In the genomic region with DNA sequence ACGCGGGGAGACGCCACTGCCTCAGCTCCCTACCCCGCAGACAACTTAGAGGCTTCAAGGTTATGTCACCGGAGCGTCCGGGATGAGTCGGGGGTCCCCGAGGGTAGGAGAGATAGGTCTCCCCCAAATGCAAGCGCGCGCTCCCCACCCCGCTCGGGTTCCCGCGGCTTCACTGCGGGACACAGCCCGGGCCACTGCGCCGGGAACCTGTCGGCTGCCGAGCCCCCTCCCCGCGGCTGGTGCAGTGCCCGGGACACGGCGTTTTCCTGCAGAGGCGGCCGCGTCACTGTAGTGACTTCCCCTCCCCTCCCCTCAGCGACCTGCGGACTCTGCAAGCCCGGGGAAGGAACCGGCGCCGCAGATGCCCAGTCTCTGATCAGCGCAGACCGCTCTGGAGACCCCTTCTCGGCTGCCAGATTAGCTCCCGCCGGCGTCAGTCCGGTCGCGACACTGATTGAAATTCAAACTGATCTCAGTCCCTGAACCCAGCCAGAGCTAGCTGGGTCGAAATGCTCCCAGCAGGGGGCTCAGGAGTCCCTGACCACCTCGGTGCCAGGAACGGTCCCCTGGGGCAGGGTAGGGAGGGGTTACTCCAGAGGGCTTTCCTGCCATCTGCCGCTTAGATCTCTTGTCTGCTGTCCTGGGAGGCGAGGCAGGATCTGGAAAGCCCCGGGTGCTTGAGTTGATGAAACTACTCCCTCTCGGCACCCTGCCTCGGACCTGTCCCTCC, we compare ENCODE assay signal across 8 mouse cellular contexts. TPM values are rescaled to one million over a fixed set of nuclear protein-coding genes. Genes with fewer than 3 reads are reported as not detected.
A peak's percentile ranks its signal among the peaks of the same experiment; 100 is the strongest.
DNase-seq lines count a peak whose midpoint lies in the region; ATAC-seq and TF ChIP-seq lines count a peak whose summit lies in the region.

No protein-coding gene starts in this region.

- peak; percentile 61 for ATAC-seq in hindbrain, embryonic 16.5 days
- ATAC-seq in liver, embryonic 11.5 days (replicated peaks; ENCODE audit: low FRiP score): no peak

- H3K9ac ChIP-seq in hindbrain, embryonic 16.5 days (ENCODE audit: low read depth, low read length): peak overlapping the region; percentile 76
- no peak overlapping the region for H3K9ac ChIP-seq in liver, embryonic 11.5 days (ENCODE audit: low read depth, low read length)

- peak overlapping the region; percentile 100 for H3K4me2 ChIP-seq in hindbrain, embryonic 16.5 days (ENCODE audit: low read length)
- peak overlapping the region; percentile 76 for H3K4me2 ChIP-seq in liver, embryonic 11.5 days
- peak overlapping the region; percentile 92 for H3K4me2 ChIP-seq in myocyte (ENCODE audit: low read depth)

- no peaks in the 10 kb centered on the region for H3K36me3 ChIP-seq in hindbrain, embryonic 16.5 days (ENCODE audit: control insufficient read depth, insufficient read depth, low read length)
- no peaks in the 10 kb centered on the region for H3K36me3 ChIP-seq in liver, embryonic 11.5 days (ENCODE audit: control insufficient read depth, insufficient read depth, low read length)
- no peaks in the 10 kb centered on the region for H3K36me3 ChIP-seq in myocyte (ENCODE audit: control insufficient read depth, insufficient read depth)
- H3K36me3 ChIP-seq in thymus, adult 2 months (ENCODE audit: control insufficient read depth, insufficient read depth, low read length): no peaks in the 10 kb centered on the region

- peaks cover 30% of the 10 kb centered on the region for H3K4me1 ChIP-seq in hindbrain, embryonic 16.5 days (ENCODE audit: control insufficient read depth, insufficient read depth, low read depth, low read length)
- H3K4me1 ChIP-seq in liver, embryonic 11.5 days (replicated peaks; ENCODE audit: control insufficient read depth, insufficient read depth, low read length): 0 out of 2 replicates have a peak, but pooled peaks cover 2% of the 10 kb centered on the region
- H3K4me1 ChIP-seq in thymus, adult 2 months (replicated peaks; ENCODE audit: control insufficient read depth, insufficient read depth, low read length): peaks cover 13% of the 10 kb centered on the region

- WGBS in hindbrain, embryonic 16.5 days: 0% methylated on average over 45 of the region's 53 CpGs
- WGBS in liver, embryonic 11.5 days: 1% methylated on average over 53 of the region's 53 CpGs
- 1% methylated on average over 53 of the region's 53 CpGs for WGBS in thymus, adult 2 months

- H3K79me2 ChIP-seq in myocyte (ENCODE audit: control insufficient read depth, insufficient read depth): no peaks in the 10 kb centered on the region

- no peaks in the 10 kb centered on the region for H3K27me3 ChIP-seq in hindbrain, embryonic 16.5 days (replicated peaks; ENCODE audit: control insufficient read depth, insufficient read depth, low read length)
- peaks cover 58% of the 10 kb centered on the region for H3K27me3 ChIP-seq in liver, embryonic 11.5 days (replicated peaks; ENCODE audit: control insufficient read depth, insufficient read depth, low read length)
- H3K27me3 ChIP-seq in myocyte (ENCODE audit: control insufficient read depth, insufficient read depth, insufficient read length): peaks cover 44% of the 10 kb centered on the region
- H3K27me3 ChIP-seq in thymus, adult 2 months (ENCODE audit: control insufficient read depth, insufficient read depth, low read length): peaks cover 18% of the 10 kb centered on the region

- H3K4me3 ChIP-seq in hindbrain, embryonic 16.5 days (ENCODE audit: low read length): peak overlapping the region; percentile 80
- peak overlapping the region; percentile 54 for H3K4me3 ChIP-seq in liver, embryonic 11.5 days (ENCODE audit: low read depth, low read length)
- peak overlapping the region; percentile 14 for H3K4me3 ChIP-seq in myocyte
- H3K4me3 ChIP-seq in thymus, adult 2 months (ENCODE audit: control insufficient read depth, insufficient read depth, low read length): peak overlapping the region; percentile 45

- H3K27ac ChIP-seq in hindbrain, embryonic 16.5 days (ENCODE audit: low read depth, low read length): peak overlapping the region; percentile 63; the same call in 1 of the 2 replicates
- no peak overlapping the region for H3K27ac ChIP-seq in liver, embryonic 11.5 days (ENCODE audit: low read depth, low read length)
- no peak overlapping the region for H3K27ac ChIP-seq in thymus, adult 2 months (ENCODE audit: control insufficient read depth, insufficient read depth, low read length)

- DNase-seq in right cerebral cortex, adult 18-20 months: peak; percentile 20
- DNase-seq in right cerebral cortex, postnatal 36 days (ENCODE audit: low spot score in 2 of 2): no peak
- peak; percentile 73 to 80 for DNase-seq in cerebellum, postnatal 10 days
- DNase-seq in gastrocnemius, postnatal 14 days: peak; percentile 78
- peak; percentile 58 for DNase-seq in liver, embryonic 11.5 days (ENCODE audit: low spot score)
- peak; percentile 35 for DNase-seq in thymus, adult 2 months

- intact Hi-C loops in gastrocnemius, postnatal 14 days (cut with DNase I; ENCODE audit: low total_unique reads): no loop called here

- TF ChIP-seq POLR2A in myocyte (IDR thresholded peaks at IDR 0.05; ENCODE audit: insufficient read length, low read depth): no peak
- TF ChIP-seq POLR2A in thymus, adult 2 months (IDR thresholded peaks at IDR 0.05; ENCODE audit: control insufficient read depth, extremely low read depth, insufficient read depth, low read length, poor library complexity): no peak

- TF ChIP-seq CTCF in thymus, adult 2 months (IDR thresholded peaks at IDR 0.05; ENCODE audit: borderline replicate concordance, control insufficient read depth, extremely low read depth, insufficient read depth, low read length, poor library complexity): no peak

- peaks cover 2% of the 10 kb centered on the region; the same call in 1 of the 2 replicates for H3K9me3 ChIP-seq in hindbrain, embryonic 16.5 days (ENCODE audit: control insufficient read depth, low read length)
- H3K9me3 ChIP-seq in liver, embryonic 11.5 days (ENCODE audit: control insufficient read depth, low read length): no peaks in the 10 kb centered on the region

- H3ac ChIP-seq in myocyte (ENCODE audit: control insufficient read depth, insufficient read length): no peak overlapping the region

TF ChIP-seq in myocyte, 11 proteins besides CTCF, POLR2A, EP300 and RAD21:
- TF ChIP-seq MYOG (IDR thresholded peaks at IDR 0.05; ENCODE audit: control insufficient read depth in 1 of 3, insufficient read depth in 1 of 3, insufficient read length in 2 of 3, low read depth in 2 of 3) (no peak), MAX (IDR thresholded peaks at IDR 0.05; ENCODE audit: low read depth) (no peak), REST (IDR thresholded peaks at IDR 0.05; ENCODE audit: insufficient read depth, insufficient read length) (no peak), CEBPB (IDR thresholded peaks at IDR 0.05; ENCODE audit: insufficient read depth, poor library complexity, severe bottlenecking) (no peak), E2F4 (IDR thresholded peaks at IDR 0.05; ENCODE audit: insufficient read depth) (no peak), MYOD1 (IDR thresholded peaks at IDR 0.05; ENCODE audit: control insufficient read depth in 1 of 3, insufficient read length in 2 of 3, low read depth in 2 of 3) (no peak), USF1 (IDR thresholded peaks at IDR 0.05; ENCODE audit: low read depth) (no peak), SRF (IDR thresholded peaks at IDR 0.05; ENCODE audit: control insufficient read depth, insufficient read length, low read depth) (no peak), TCF12 (IDR thresholded peaks at IDR 0.05; ENCODE audit: insufficient read depth, poor library complexity, severe bottlenecking) (no peak), TCF3 (IDR thresholded peaks at IDR 0.05; ENCODE audit: insufficient read length, low read depth) (no peak), POLR2AphosphoS2 (IDR thresholded peaks at IDR 0.05; ENCODE audit: insufficient read length, low read depth) (no peak)
TF ChIP-seq in myocyte: peak in this region for 0.

RNA-seq across cellular contexts. Expression of a gene that starts 0.8 kb away (rescaled TPM):
- 10 to 100 TPM; 10.6 to 11.4 TPM for total RNA-seq in gastrocnemius, postnatal 14 days (2021)
- polyA plus RNA-seq in hindbrain, embryonic 16.5 days (2015; fragmentation: Nextera tagmentation; extraction: Ambion mirVana): 4.2 and 4.7 TPM in 2 replicates
- 0.29 and 0.60 TPM in 2 replicates for polyA plus RNA-seq in liver, embryonic 11.5 days (2014; fragmentation: Nextera tagmentation; extraction: Ambion mirVana)
- 0.17 TPM for polyA plus RNA-seq in myocyte (2012; fragmentation: generic; extraction: Trizol)
- polyA plus RNA-seq in thymus, adult 2 months (2012; rRNA removed): 8.7 and 9.6 TPM in 2 replicates

Comparison
In these comparisons a context has a peak if more than half of its experiments do, and no peak if none do; other contexts are left out.
1. DNase-seq: peak in right cerebral cortex, adult 18-20 months (single experiment), cerebellum, postnatal 10 days (2 of 2), gastrocnemius, postnatal 14 days (single experiment), liver, embryonic 11.5 days (single experiment) and thymus, adult 2 months (single experiment); none in right cerebral cortex, postnatal 36 days (0 of 2).
2. H3K4me3 ChIP-seq: peak in every context shown above with its lines; median percentile 80 in hindbrain, embryonic 16.5 days; 54 in liver, embryonic 11.5 days; 45 in thymus, adult 2 months; 14 in myocyte.
3. Peak in every context shown above with its lines, with median percentiles within 50 percentile points of each other: H3K4me2 ChIP-seq.